Mouse (Mus musculus) embryonic facial prominence, embryonic 12.5 days (tissue): ENCODE results near the gene Exoc3l2. TPM values are rescaled to one million over a fixed set of nuclear protein-coding genes. Genes with fewer than 3 reads are reported as not detected.
A peak's percentile ranks its signal among the peaks of the same experiment; 100 is the strongest.

Experiments used
- ATAC-seq: fragments of 200-750 bp; cut with Nextera tagmentation; 2 replicates; pipeline ENCODE4 v1.8.0; 2017; ENCODE audit not compliant: insufficient number of reproducible peaks, insufficient read depth, low FRiP score, low TSS enrichment
- H3K27ac ChIP-seq: fragments of 300-500 bp; sonication (generic); 2 replicates; pipeline ENCODE4 v1.5.1; 2016; ENCODE audit warnings: mild to moderate bottlenecking
- H3K27me3 ChIP-seq: fragments of 300-500 bp; sonication (generic); 2 replicates; pipeline ENCODE4 v1.6.1; 2016; ENCODE audit warnings: mild to moderate bottlenecking, moderate library complexity
- H3K36me3 ChIP-seq: fragments of 300-500 bp; sonication (generic); 2 replicates; pipeline ENCODE4 v1.6.1; 2016; ENCODE audit warnings: mild to moderate bottlenecking
- H3K4me1 ChIP-seq: fragments of 300-500 bp; sonication (generic); 2 replicates; pipeline ENCODE4 v1.6.1; 2016
- H3K4me2 ChIP-seq: fragments of 300-500 bp; sonication (generic); replicated peaks from 2 replicates; pipeline ENCODE4 v1.6.1; 2016; ENCODE audit warnings: mild to moderate bottlenecking, moderate library complexity
- H3K4me3 ChIP-seq: fragments of 300-500 bp; sonication (generic); 2 replicates; pipeline ENCODE4 v1.5.1; 2016; ENCODE audit warnings: mild to moderate bottlenecking
- H3K9ac ChIP-seq: fragments of 300-500 bp; sonication (generic); 2 replicates; pipeline ENCODE4 v1.6.1; 2016; ENCODE audit warnings: mild to moderate bottlenecking, moderate library complexity
- H3K9me3 ChIP-seq: fragments of 300-500 bp; sonication (generic); 2 replicates; pipeline ENCODE4 v1.6.1; 2016; ENCODE audit warnings: mild to moderate bottlenecking, moderate library complexity
- WGBS: fragments of 180-500 bp; shearing (Covaris S2); methylation state at CpG from one replicate; pipeline ENCODE4 v1.1.7; 2016; 5-methylcytosine and 5-hydroxymethylcytosine counted together
- polyA plus RNA-seq: library from polyadenylated mRNA; unstranded; fragments of >200 nt; fragmentation: Nextera tagmentation; extraction: Ambion mirVana; gene quantifications from 2 replicates; pipeline ENCODE4 v1.2.1, GENCODE M21; 2016

Exoc3l2 gene
- polyA plus RNA-seq, 1 experiment from 2014 or later = 1.0 TPM

DNA sequence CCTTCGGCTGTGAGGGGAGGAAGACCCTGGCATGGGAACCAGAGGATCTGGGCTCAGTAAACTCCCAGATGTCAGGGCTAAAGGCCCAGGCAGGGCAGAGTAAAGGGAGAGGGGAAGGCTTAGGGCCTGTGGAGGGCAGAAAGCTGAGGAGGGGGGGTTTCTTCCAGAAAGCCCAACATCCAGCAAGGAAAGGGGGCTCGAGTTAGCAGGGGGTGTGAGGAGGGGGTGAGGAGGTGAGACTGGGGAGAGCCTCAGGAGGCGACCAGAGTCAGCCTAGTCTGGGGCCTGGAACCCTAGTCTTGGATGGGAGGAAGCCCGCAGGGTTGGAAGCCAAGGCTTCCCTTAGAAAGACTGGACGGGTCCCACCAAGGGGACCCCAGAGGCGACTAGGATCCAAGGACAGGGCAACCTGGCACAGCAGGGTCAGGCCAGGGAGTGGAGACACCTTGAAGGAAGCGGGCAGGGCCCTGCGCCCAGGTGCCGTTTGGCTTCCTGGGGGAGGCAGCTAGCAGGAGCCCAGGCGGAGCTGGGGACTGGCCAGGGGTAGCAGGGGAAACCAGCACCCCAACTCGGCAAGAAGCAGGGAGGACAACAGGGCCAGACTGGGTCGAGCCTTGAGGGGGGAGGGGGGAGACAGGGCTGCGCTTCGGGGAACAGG, 5.6 kb upstream of the Exoc3l2 start:
- H3K36me3 ChIP-seq = peaks cover 23% of the 10 kb centered on the region
- peak overlapping the region; percentile 92 for H3K9ac ChIP-seq

GRCm38 (mm10) chr7:19458072-19458486, 5.1 kb upstream of the Exoc3l2 start:
- Histone ChIP-seq H3K4me2 (peak overlapping the region; percentile 99), H3K4me1 (peaks cover 23% of the 10 kb centered on the region), H3K4me3 (peak overlapping the region; percentile 97), H3K36me3 (peaks cover 23% of the 10 kb centered on the region), H3K27ac (peak overlapping the region; percentile 87), H3K27me3 (no peaks in the 10 kb centered on the region), H3K9me3 (no peaks in the 10 kb centered on the region), H3K9ac (peak overlapping the region; percentile 92)
- under 1% methylated on average over 23 of the region's 31 CpGs for WGBS
- peak; percentile 69 for ATAC-seq

More for the DNA sequence above, 5.6 kb upstream of the Exoc3l2 start:
- peaks cover 19% of the 10 kb centered on the region for H3K4me1 ChIP-seq
- peak overlapping the region; percentile 99 for H3K4me2 ChIP-seq
- ATAC-seq = no peak; the same call in 1 of the 2 replicates
- WGBS = 6% methylated on average over 14 of the region's 14 CpGs
- no peaks in the 10 kb centered on the region for H3K27me3 ChIP-seq
- peak overlapping the region; percentile 87 for H3K27ac ChIP-seq
- no peaks in the 10 kb centered on the region for H3K9me3 ChIP-seq
- H3K4me3 ChIP-seq = peak overlapping the region; percentile 97

DNA sequence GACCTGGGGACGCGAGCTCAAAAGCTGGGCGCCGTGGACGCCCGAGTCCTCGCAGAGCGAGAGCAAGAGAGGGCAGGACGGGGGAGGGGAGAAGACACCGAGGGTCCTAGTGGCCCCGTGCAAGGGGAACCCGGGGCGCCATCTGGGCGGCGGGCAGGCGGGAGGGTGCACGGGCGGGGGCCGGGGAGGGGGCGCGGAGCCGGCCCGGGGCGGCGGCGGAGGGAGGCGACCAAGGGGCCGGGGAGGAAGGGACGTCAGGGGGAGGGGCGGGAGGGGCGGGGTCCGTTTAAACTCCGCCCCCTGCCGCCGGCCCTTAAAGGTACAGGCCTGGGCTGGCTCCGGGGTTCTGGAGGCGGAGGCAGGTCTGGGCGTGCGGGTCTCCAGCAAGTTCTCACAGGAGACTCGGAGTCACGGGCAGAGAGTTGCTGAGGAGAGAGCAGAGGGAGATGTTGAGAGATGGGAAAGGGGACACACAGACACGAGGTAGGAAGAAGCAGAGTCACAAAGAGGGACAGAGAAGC, 4.5 kb upstream of the Exoc3l2 start, which contains the start of gene Mark4:
Gene Mark4, minus strand, starts transcription at position 231 of the 521 bp plus-strand sequence.
- ATAC-seq = peak; percentile 74
- no peaks in the 10 kb centered on the region for H3K27me3 ChIP-seq
- WGBS = 0% methylated on average over 21 of the region's 42 CpGs
- H3K4me3 ChIP-seq = peak within 1 kb of the TSS; percentile 97
- H3K27ac ChIP-seq = peak within 1 kb of the TSS; percentile 87
- H3K9me3 ChIP-seq = no peaks in the 10 kb centered on the region
- peaks cover 27% of the 10 kb centered on the region for H3K4me1 ChIP-seq
- H3K9ac ChIP-seq = peak within 1 kb of the TSS; percentile 92
- H3K36me3 ChIP-seq = peaks cover 18% of the 10 kb centered on the region
- H3K4me2 ChIP-seq = peak within 1 kb of the TSS; percentile 99

- Histone ChIP-seq H3K4me3 (peak overlapping the region; percentile 97), H3K4me1 (peaks cover 33% of the 10 kb centered on the region), H3K9me3 (no peaks in the 10 kb centered on the region), H3K9ac (peak overlapping the region; percentile 92), H3K36me3 (peaks cover 15% of the 10 kb centered on the region), H3K27ac (peak overlapping the region; percentile 87), H3K4me2 (peak overlapping the region; percentile 99), H3K27me3 (no peaks in the 10 kb centered on the region)
- ATAC-seq = no peak
- 17% methylated on average over 6 of the region's 6 CpGs for WGBS
Measured at GRCm38 (mm10) chr7:19459144-19459870, 3.8 kb upstream of the Exoc3l2 start.

- H3K4me1 ChIP-seq = peaks cover 45% of the 10 kb centered on the region
- no peaks in the 10 kb centered on the region for H3K9me3 ChIP-seq
- no peak overlapping the region for H3K9ac ChIP-seq
- no peak overlapping the region for H3K27ac ChIP-seq
- H3K4me2 ChIP-seq = no peak overlapping the region
- peaks cover 12% of the 10 kb centered on the region for H3K36me3 ChIP-seq
- no peaks in the 10 kb centered on the region for H3K27me3 ChIP-seq
- 71% methylated on average over 1 of the region's 1 CpGs for WGBS
- H3K4me3 ChIP-seq = no peak overlapping the region
- ATAC-seq = no peak
Measured at GRCm38 (mm10) chr7:19460500-19460899, 2.6 kb upstream of the Exoc3l2 start.

- Histone ChIP-seq H3K4me3 (no peak overlapping the region), H3K9me3 (no peaks in the 10 kb centered on the region), H3K27ac (no peak overlapping the region), H3K36me3 (0 out of 2 replicates have a peak, but pooled peaks cover 2% of the 10 kb centered on the region), H3K9ac (no peak overlapping the region), H3K4me1 (peaks cover 42% of the 10 kb centered on the region), H3K4me2 (0 out of 2 replicates have a peak overlapping the region, but pooled peaks have one; percentile 6), H3K27me3 (0 out of 2 replicates have a peak, but pooled peaks cover 4% of the 10 kb centered on the region)
- WGBS = 10% methylated on average over 6 of the region's 6 CpGs
- no peak for ATAC-seq
Measured at GRCm38 (mm10) chr7:19461488-19461887, 1.6 kb upstream of the Exoc3l2 start.

DNA sequence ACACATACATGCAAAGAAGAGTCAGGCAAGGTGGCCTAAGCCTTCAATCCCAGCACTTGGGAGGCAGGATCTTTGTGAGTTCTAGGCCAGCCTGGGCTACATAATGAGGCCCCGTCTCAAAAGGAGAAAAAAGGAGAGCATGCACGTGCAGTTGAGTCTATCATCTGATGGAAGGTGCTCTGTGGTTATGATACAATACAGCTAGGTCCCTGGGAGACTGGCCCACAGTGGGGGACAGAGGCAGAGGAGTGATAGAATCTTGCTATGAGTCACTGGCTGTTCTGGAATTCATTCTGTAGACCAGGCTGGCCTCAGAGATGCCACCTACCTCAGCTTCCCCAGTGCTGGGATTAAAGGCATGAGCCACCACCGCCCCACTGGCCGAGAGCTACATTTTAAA, 688 bp upstream of the Exoc3l2 start:
- 60% methylated on average over 4 of the region's 4 CpGs for WGBS
- Histone ChIP-seq H3K4me1 (peaks cover 34% of the 10 kb centered on the region), H3K27me3 (0 out of 2 replicates have a peak, but pooled peaks cover 11% of the 10 kb centered on the region)

DNA sequence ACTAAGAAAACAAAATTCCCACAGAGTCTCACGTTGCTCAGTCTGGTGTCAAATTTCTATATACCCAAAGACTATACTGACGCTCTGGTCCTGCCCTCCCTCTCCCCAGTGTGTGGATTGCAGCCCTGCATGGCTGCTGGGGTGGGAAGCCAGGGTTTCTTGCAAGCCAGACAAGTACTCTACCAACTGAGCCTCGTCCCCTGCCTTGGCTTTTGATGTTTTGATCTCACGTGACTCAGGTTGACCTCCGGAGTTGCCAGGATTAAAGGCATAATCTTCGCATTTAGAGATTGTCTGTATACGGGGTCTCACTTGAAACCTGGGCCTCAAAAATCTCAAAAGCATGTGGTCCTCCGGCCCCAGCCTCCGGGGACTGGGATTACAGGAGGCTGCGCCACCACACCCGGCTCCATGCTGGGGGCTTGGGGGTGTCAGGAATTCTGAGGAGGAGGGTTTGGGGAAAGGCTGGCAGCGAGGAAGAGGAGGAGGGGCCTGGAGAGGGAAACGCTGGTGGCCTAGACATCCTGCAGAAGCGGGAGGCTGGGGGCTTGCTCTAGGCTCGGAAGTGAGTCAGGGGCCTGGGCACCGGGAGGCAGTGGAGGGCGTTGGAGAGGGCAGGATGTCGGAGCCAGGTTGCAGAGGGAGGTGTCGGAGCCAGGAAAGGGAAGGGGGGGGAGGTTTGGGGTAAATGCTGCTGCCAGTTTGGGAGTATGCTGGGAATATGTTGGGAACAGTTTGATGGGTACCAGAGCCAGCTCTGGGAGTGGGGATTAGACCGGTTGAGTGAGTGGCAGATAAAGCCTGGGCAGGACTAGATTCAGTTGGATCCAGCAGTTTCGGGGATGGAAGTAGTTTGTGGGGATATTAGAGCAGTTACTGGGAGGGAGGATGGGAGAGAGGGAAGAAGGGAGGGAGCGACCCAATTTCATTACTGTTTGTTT, 1.5 kb downstream of the Exoc3l2 start:
- Histone ChIP-seq H3K4me2 (peak overlapping the region; percentile 38), H3K9me3 (no peaks in the 10 kb centered on the region)
- 5% methylated on average over 22 of the region's 22 CpGs for WGBS

More for the DNA sequence above, 688 bp upstream of the Exoc3l2 start:
- Histone ChIP-seq H3K4me3 (no peak overlapping the region), H3K36me3 (no peaks in the 10 kb centered on the region), H3K9me3 (no peaks in the 10 kb centered on the region), H3K4me2 (no peak overlapping the region), H3K27ac (no peak overlapping the region), H3K9ac (no peak overlapping the region)
- ATAC-seq = no peak

GRCm38 (mm10) chr7:19466602-19467145, 3.5 kb downstream of the Exoc3l2 start:
- no peak overlapping the region for H3K27ac ChIP-seq
- no peak overlapping the region for H3K4me2 ChIP-seq
- ATAC-seq = no peak
- H3K4me3 ChIP-seq = no peak overlapping the region
- peaks cover 48% of the 10 kb centered on the region for H3K27me3 ChIP-seq
- no peaks in the 10 kb centered on the region for H3K9me3 ChIP-seq
- H3K9ac ChIP-seq = no peak overlapping the region
- peaks cover 25% of the 10 kb centered on the region for H3K4me1 ChIP-seq
- H3K36me3 ChIP-seq = no peaks in the 10 kb centered on the region
- 63% methylated on average over 5 of the region's 5 CpGs for WGBS

More for the DNA sequence above, 1.5 kb downstream of the Exoc3l2 start:
- H3K4me3 ChIP-seq = peak overlapping the region; percentile 19; the same call in 1 of the 2 replicates
- peak overlapping the region; percentile 76 for H3K27ac ChIP-seq
- H3K4me1 ChIP-seq = peaks cover 26% of the 10 kb centered on the region
- no peaks in the 10 kb centered on the region for H3K36me3 ChIP-seq
- H3K27me3 ChIP-seq = peaks cover 29% of the 10 kb centered on the region
- peak; percentile 64; the same call in 1 of the 2 replicates for ATAC-seq
- H3K9ac ChIP-seq = peak overlapping the region; percentile 30; the same call in 1 of the 2 replicates

GRCm38 (mm10) chr7:19467638-19468037, 4.5 kb downstream of the Exoc3l2 start:
- no peak overlapping the region for H3K4me3 ChIP-seq

More at GRCm38 (mm10) chr7:19467638-19468037, 4.5 kb downstream of the Exoc3l2 start:
- WGBS = 33% methylated on average over 6 of the region's 6 CpGs
- no peaks in the 10 kb centered on the region for H3K9me3 ChIP-seq
- no peak overlapping the region for H3K4me2 ChIP-seq
- H3K27ac ChIP-seq = no peak overlapping the region
- no peaks in the 10 kb centered on the region for H3K36me3 ChIP-seq
- no peak overlapping the region for H3K9ac ChIP-seq
- H3K27me3 ChIP-seq = peaks cover 58% of the 10 kb centered on the region
- H3K4me1 ChIP-seq = peaks cover 25% of the 10 kb centered on the region
- ATAC-seq = no peak
